Mouse (Mus musculus) thymus, postnatal 25 days (tissue): ENCODE results near the gene Olfr547.
"Not testable (repeated sequence)": the region's sequence is repeated elsewhere in the genome, so short reads cannot be mapped to it uniquely, and the experiment has no call there.

Source experiments
- DNase-seq: peaks from one replicate; pipeline ENCODE4 v3.0.0; 2022

Gene Olfr547

GRCm38 (mm10) chr7:102534449-102534848 is at the start of gene Olfr547:
TSS of gene Olfr547 (plus strand) at chr7:102534749.
- DNase-seq: no peak

- not testable (repeated sequence) for DNase-seq
Measured at GRCm38 (mm10) chr7:102484766-102485165, 49.8 kb upstream of the Olfr547 start.

- no peak for DNase-seq
Measured at GRCm38 (mm10) chr7:102486105-102486504, 48.4 kb upstream of the Olfr547 start.

GRCm38 (mm10) chr7:102488161-102488560 is 46.4 kb upstream of the Olfr547 start, which contains the start of gene Olfr544:
TSS of gene Olfr544 (minus strand) at chr7:102488313.
- no peak for DNase-seq

- DNase-seq: not testable (repeated sequence)
Measured at GRCm38 (mm10) chr7:102494416-102494815, 40.1 kb upstream of the Olfr547 start.

DNA sequence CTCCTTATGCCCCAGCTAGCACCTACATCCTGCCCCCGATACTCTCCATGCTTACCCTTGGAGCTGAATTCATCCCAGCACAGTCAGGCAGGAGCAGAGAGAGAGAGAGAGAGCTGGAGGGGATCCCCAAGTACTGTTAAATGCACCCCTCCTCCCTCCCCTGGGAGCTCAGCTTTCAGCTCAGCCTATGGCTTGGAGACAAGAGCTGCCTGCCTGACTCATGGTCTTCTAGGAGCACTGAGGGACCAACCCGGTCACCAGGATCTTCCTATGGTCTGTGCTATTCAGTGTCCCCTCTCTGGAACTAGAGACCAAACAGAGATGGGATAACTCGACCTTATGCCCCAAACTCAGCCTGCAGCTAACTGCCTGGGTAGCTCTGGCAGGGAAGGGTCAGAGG is 35.1 kb upstream of the Olfr547 start, which contains the start of gene Olfr545:
Olfr545 (minus strand) TSS at position 101 of the 400 bp plus-strand sequence.
- DNase-seq: no peak

DNA sequence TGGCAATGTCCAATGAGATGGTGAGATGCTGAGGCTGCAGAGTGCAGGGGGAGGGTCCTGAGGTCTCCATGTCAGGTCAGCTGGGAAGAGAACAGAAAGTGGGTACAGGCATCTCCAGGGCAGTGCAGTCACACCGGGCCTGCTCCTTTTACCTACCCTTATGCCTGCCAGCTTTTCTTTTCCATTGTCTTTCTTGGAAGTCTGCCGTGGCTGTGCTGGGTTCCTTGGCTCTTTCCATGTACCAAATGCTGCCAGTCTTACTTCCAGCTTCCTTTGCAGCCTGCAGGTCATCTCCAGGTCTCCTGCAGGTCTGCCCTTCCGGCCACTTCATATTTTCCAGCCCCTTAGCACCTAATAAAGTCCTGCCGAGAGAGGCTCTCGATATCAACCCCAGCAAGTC is 32.6 kb upstream of the Olfr547 start:
- no peak for DNase-seq

GRCm38 (mm10) chr7:102506848-102507247 is 27.7 kb upstream of the Olfr547 start:
- peak; percentile 73 for DNase-seq

GRCm38 (mm10) chr7:102508066-102508465 is 26.5 kb upstream of the Olfr547 start:
- no peak for DNase-seq

- no peak for DNase-seq
Measured at GRCm38 (mm10) chr7:102508666-102509065, 25.9 kb upstream of the Olfr547 start.

DNA sequence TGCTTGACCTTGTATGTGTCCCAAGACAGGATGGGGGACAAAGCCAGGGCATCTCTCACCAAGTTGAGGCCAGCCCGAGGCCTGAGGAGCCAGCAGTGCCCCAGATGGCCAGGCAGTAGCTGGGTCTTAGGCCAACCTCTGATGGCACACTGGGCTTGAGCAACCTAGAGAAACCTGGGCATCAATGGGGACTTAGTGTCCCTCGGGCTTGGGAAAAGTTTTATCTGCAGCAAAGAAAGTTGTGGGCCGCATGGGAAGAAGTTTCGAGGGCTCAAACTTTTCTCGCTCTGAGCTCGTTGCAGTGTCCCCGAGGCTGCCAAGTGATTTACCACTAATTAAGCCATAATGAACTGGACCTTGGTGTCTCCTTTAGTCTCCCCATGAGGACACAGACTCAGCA is 24.8 kb upstream of the Olfr547 start:
- DNase-seq: no peak

GRCm38 (mm10) chr7:102511927-102512326 is 22.6 kb upstream of the Olfr547 start:
- DNase-seq: no peak

DNA sequence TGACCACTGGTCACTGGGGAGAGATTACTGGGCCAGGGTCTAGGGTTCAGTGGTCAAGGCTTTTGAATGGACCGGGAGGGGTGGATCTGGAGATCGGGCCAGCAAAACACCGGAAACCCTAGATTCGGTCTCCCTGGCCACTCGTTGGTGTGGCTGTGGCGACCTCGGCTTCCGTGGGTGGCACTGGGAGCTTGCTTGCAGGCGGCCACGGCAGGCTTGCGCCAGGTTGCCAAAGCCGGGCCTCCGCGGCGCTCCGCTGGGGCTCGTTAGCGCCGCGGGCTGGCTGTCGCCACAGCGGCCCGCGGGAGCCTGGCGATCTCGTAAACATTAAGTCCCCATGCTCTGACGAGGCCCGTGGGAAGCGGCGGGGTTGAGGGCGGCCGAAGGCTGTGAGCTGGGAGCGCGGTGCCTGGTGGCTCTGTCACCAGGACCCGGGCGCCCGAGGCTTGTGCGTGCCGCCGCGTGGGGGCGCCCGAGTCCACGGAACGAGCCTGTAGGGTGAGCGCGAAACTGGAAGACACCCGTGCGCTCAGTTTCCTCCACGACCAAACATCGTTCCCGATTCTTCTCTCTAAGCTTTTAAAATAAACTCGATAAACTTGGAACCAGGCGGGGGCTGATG is 21.6 kb upstream of the Olfr547 start:
- DNase-seq: peak; percentile 88

- DNase-seq: no peak
Measured at GRCm38 (mm10) chr7:102514144-102514543, 20.4 kb upstream of the Olfr547 start.

- no peak for DNase-seq
Measured at GRCm38 (mm10) chr7:102516261-102517050, 18.1 kb upstream of the Olfr547 start.

GRCm38 (mm10) chr7:102517051-102517335 is 17.6 kb upstream of the Olfr547 start:
- no peak for DNase-seq

GRCm38 (mm10) chr7:102529052-102529451 is 5.5 kb upstream of the Olfr547 start:
- DNase-seq: no peak

DNA sequence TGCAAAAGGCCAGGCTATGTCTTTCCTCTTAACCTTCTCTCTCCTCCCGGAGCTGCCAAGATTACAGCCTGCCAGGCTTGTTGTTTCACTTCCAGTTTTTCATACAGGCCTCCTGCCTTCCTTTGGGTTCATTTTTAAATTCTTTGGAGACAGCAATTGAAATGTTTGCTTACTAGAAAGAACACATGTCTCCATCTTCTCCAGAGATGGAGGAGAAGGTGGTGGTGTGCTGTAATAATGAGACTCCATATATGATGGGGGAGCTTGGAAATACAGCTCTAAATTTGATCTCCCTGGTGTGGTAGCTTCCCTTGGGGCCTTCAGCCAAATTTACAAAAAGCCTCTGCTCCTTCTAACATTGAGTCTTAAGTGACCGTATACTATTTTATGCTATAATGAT is 6.0 kb downstream of the Olfr547 start, which contains the start of gene Olfr548-ps1:
Olfr548-ps1 (plus strand) TSS at position 301 of the 400 bp plus-strand sequence.
- DNase-seq: no peak

DNA sequence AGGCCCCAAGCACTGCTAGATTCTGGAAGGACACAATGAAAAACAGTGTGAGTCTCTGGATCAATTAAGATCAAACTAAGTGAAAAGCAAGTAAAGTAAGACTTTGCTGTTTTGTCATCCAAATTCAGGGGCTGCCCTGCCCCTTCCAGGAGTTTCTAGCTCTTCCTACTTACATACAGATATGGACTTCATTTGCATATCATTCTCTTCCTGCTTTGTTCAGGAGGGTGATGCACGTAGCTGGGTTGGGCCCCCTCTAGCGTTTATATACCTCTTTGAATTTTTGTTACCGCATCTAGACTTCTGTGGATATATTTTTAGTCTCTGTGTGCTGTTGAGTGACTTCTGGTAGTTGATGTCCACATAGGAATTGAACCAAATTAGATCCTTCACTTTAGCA is 6.7 kb downstream of the Olfr547 start:
- DNase-seq: no peak

DNA sequence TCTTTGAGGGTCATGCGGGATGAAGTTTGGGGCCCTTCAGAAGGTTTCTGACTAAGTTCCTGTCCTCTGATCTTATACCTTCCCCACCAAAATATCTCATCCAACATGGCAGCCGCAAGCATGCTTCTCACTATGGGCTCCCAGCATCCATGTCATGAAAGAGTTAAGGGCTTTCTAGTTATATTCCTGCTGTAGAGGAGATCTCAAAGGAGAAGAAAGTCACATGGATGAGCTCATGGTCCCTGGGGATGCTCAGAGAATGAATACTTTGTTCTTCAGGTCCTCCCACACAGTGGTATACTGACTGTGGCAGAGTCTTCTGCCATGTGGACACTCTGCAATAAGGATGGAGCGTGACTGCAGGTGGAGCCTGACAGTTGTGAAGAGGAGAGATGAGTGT is 15.0 kb downstream of the Olfr547 start, which contains the start of gene Olfr549:
Olfr549 (plus strand) TSS at position 301 of the 400 bp plus-strand sequence.
- DNase-seq: no peak

DNA sequence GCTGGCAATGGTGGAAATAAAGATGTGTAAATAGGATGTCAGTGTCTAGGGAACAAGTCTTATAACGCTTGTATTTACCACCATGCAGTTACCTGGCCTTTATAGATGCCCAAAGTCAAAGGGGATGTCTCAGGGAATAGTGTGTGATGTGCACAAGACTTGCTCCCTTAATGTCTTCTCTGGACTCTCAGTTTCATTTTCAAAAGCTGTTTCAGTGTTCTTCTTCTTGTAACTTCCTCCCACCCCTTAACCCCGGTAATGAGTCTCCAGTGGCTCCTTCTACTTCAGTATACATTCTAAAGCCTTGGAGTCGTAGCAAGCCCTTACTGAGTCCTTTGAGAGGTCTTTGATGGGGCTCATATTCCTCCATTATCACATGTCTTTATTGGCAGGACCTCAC is 18.7 kb downstream of the Olfr547 start:
- no peak for DNase-seq

GRCm38 (mm10) chr7:102564999-102565997 is 30.7 kb downstream of the Olfr547 start, which contains the start of gene Trim21:
TSS of gene Trim21 (minus strand) at chr7:102565486.
- DNase-seq: peak; percentile 86

GRCm38 (mm10) chr7:102566219-102566618 is 31.7 kb downstream of the Olfr547 start:
- no peak for DNase-seq
